Mouse (Mus musculus) limb, embryonic 10.5 days (tissue): ENCODE results near the gene Cxcr5. TPM values are rescaled to one million over a fixed set of nuclear protein-coding genes. Genes with fewer than 3 reads are reported as not detected.

Source experiments
- DNase-seq: peaks from one replicate; pipeline ENCODE4 v3.0.0-alpha.2; 2017; ENCODE audit warnings: low spot score
- H3K27ac ChIP-seq: fragments of 300-500 bp; sonication (generic); 2 replicates; pipeline ENCODE4 v1.5.1; 2016; ENCODE audit warnings: mild to moderate bottlenecking
- H3K27me3 ChIP-seq: fragments of 300-500 bp; sonication (generic); 2 replicates; pipeline ENCODE4 v1.6.1; 2016; ENCODE audit warnings: low read depth, mild to moderate bottlenecking; ENCODE audit not compliant: poor library complexity, severe bottlenecking
- H3K36me3 ChIP-seq: fragments of 300-500 bp; sonication (generic); 2 replicates; pipeline ENCODE4 v1.6.1; 2016; ENCODE audit warnings: mild to moderate bottlenecking, moderate library complexity
- H3K4me1 ChIP-seq: fragments of 300-500 bp; sonication (generic); 2 replicates; pipeline ENCODE4 v1.6.1; 2016
- H3K4me3 ChIP-seq: fragments of 300-500 bp; sonication (generic); 2 replicates; pipeline ENCODE4 v1.5.1; 2016; ENCODE audit warnings: mild to moderate bottlenecking, moderate library complexity
- H3K9me3 ChIP-seq: fragments of 300-500 bp; sonication (generic); replicated peaks from 2 replicates; pipeline ENCODE4 v1.6.1; 2016; ENCODE audit warnings: mild to moderate bottlenecking
- WGBS: fragments of 180-500 bp; shearing (Covaris S2); methylation state at CpG from one replicate; pipeline ENCODE4 v1.1.7; 2016; 5-methylcytosine and 5-hydroxymethylcytosine counted together
- polyA plus RNA-seq: library from polyadenylated mRNA; unstranded; fragments of >200 nt; fragmentation: Nextera tagmentation; extraction: Ambion mirVana; gene quantifications from 2 replicates; pipeline ENCODE4 v1.2.1, GENCODE M21; 2016

The Cxcr5 gene
- not detected in 2 replicates for polyA plus RNA-seq

GRCm38 (mm10) chr9:44561597-44561996, at the start of gene Cxcr5:
Cxcr5 (minus strand) TSS chr9:44561877.
- no peaks in the 10 kb centered on the region for H3K9me3 ChIP-seq
- no peaks in the 10 kb centered on the region for H3K27me3 ChIP-seq
- H3K27ac ChIP-seq: no peak within 1 kb of the TSS
- no peak within 1 kb of the TSS for H3K4me3 ChIP-seq
- H3K4me1 ChIP-seq: no peaks in the 10 kb centered on the region
- H3K36me3 ChIP-seq: no peaks in the 10 kb centered on the region
- DNase-seq: no peak
- WGBS: 74% methylated on average over 4 of the region's 4 CpGs

- Histone ChIP-seq H3K27ac (no peak overlapping the region), H3K36me3 (peaks cover 85% of the 10 kb centered on the region), H3K4me3 (no peak overlapping the region), H3K9me3 (no peaks in the 10 kb centered on the region), H3K4me1 (peaks cover 11% of the 10 kb centered on the region; the same call in 1 of the 2 replicates), H3K27me3 (no peaks in the 10 kb centered on the region)
- WGBS: 99% methylated on average over 25 of the region's 25 CpGs
- DNase-seq: no peak
Observed at GRCm38 (mm10) chr9:44610371-44610770, 48.7 kb upstream of the Cxcr5 start.

GRCm38 (mm10) chr9:44607306-44607705, 45.6 kb upstream of the Cxcr5 start:
- 84% methylated on average over 4 of the region's 4 CpGs for WGBS
- H3K36me3 ChIP-seq: peaks cover 54% of the 10 kb centered on the region
- H3K4me1 ChIP-seq: peaks cover 19% of the 10 kb centered on the region
- no peak overlapping the region for H3K27ac ChIP-seq
- H3K9me3 ChIP-seq: no peaks in the 10 kb centered on the region
- no peaks in the 10 kb centered on the region for H3K27me3 ChIP-seq
- H3K4me3 ChIP-seq: peak overlapping the region; percentile 18; the same call in 1 of the 2 replicates
- no peak for DNase-seq

- H3K9me3 ChIP-seq: no peaks in the 10 kb centered on the region
- peaks cover 19% of the 10 kb centered on the region for H3K4me1 ChIP-seq
- peaks cover 48% of the 10 kb centered on the region for H3K36me3 ChIP-seq
- H3K27ac ChIP-seq: no peak overlapping the region
- H3K27me3 ChIP-seq: no peaks in the 10 kb centered on the region
- H3K4me3 ChIP-seq: peak overlapping the region; percentile 93
- 88% methylated on average over 4 of the region's 4 CpGs for WGBS
- DNase-seq: no peak
Observed at GRCm38 (mm10) chr9:44606646-44607045, 45.0 kb upstream of the Cxcr5 start.

GRCm38 (mm10) chr9:44605616-44606165, 44.0 kb upstream of the Cxcr5 start:
- H3K9me3 ChIP-seq: no peaks in the 10 kb centered on the region
- 2% methylated on average over 13 of the region's 13 CpGs for WGBS
- H3K27me3 ChIP-seq: no peaks in the 10 kb centered on the region
- H3K36me3 ChIP-seq: peaks cover 38% of the 10 kb centered on the region
- peak overlapping the region; percentile 93 for H3K4me3 ChIP-seq
- DNase-seq: no peak
- peaks cover 19% of the 10 kb centered on the region for H3K4me1 ChIP-seq
- peak overlapping the region; percentile 100 for H3K27ac ChIP-seq

- no peaks in the 10 kb centered on the region for H3K27me3 ChIP-seq
- no peaks in the 10 kb centered on the region for H3K9me3 ChIP-seq
- peak within 1 kb of the TSS; percentile 100 for H3K27ac ChIP-seq
- DNase-seq: peak; percentile 88
- H3K36me3 ChIP-seq: peaks cover 31% of the 10 kb centered on the region
- WGBS: under 1% methylated on average over 69 of the region's 80 CpGs
- peak within 1 kb of the TSS; percentile 93 for H3K4me3 ChIP-seq
- H3K4me1 ChIP-seq: peaks cover 22% of the 10 kb centered on the region
Observed at GRCm38 (mm10) chr9:44604779-44605615, 43.3 kb upstream of the Cxcr5 start, which contains the start of gene Ddx6. Ddx6 (plus strand) TSS chr9:44604892.

- Histone ChIP-seq H3K27me3 (no peaks in the 10 kb centered on the region), H3K4me1 (peaks cover 28% of the 10 kb centered on the region), H3K27ac (peak overlapping the region; percentile 100), H3K4me3 (peak overlapping the region; percentile 93), H3K36me3 (peaks cover 25% of the 10 kb centered on the region), H3K9me3 (no peaks in the 10 kb centered on the region)
- peak; percentile 89 for DNase-seq
- 0% methylated on average over 64 of the region's 65 CpGs for WGBS
Observed at GRCm38 (mm10) chr9:44604290-44604778, 42.7 kb upstream of the Cxcr5 start.

- peaks cover 35% of the 10 kb centered on the region for H3K4me1 ChIP-seq
- peak overlapping the region; percentile 93 for H3K4me3 ChIP-seq
- WGBS: under 1% methylated on average over 38 of the region's 38 CpGs
Observed at GRCm38 (mm10) chr9:44603454-44604289, 42.0 kb upstream of the Cxcr5 start.

GRCm38 (mm10) chr9:44602766-44603165, 41.1 kb upstream of the Cxcr5 start:
- DNase-seq: no peak
- 84% methylated on average over 6 of the region's 6 CpGs for WGBS
- Histone ChIP-seq H3K4me1 (peaks cover 39% of the 10 kb centered on the region), H3K4me3 (peak overlapping the region; percentile 93), H3K9me3 (no peaks in the 10 kb centered on the region), H3K27me3 (peaks cover 3% of the 10 kb centered on the region; the same call in 1 of the 2 replicates), H3K27ac (peak overlapping the region; percentile 100), H3K36me3 (peaks cover 9% of the 10 kb centered on the region)

More at GRCm38 (mm10) chr9:44603454-44604289, 42.0 kb upstream of the Cxcr5 start:
- Histone ChIP-seq H3K36me3 (peaks cover 18% of the 10 kb centered on the region), H3K9me3 (no peaks in the 10 kb centered on the region), H3K27me3 (no peaks in the 10 kb centered on the region), H3K27ac (peak overlapping the region; percentile 100)
- peak; percentile 59 for DNase-seq

- WGBS: 84% methylated on average over 6 of the region's 6 CpGs
- no peaks in the 10 kb centered on the region for H3K36me3 ChIP-seq
- no peak for DNase-seq
- H3K27ac ChIP-seq: no peak overlapping the region
- H3K4me1 ChIP-seq: peaks cover 27% of the 10 kb centered on the region
- H3K9me3 ChIP-seq: no peaks in the 10 kb centered on the region
- peaks cover 5% of the 10 kb centered on the region; the same call in 1 of the 2 replicates for H3K27me3 ChIP-seq
- no peak overlapping the region for H3K4me3 ChIP-seq
Observed at GRCm38 (mm10) chr9:44600801-44601200, 39.1 kb upstream of the Cxcr5 start.

GRCm38 (mm10) chr9:44599616-44600015, 37.9 kb upstream of the Cxcr5 start:
- Histone ChIP-seq H3K27me3 (peaks cover 5% of the 10 kb centered on the region; the same call in 1 of the 2 replicates), H3K36me3 (no peaks in the 10 kb centered on the region), H3K4me1 (peaks cover 27% of the 10 kb centered on the region), H3K9me3 (no peaks in the 10 kb centered on the region), H3K4me3 (peak overlapping the region; percentile 30; the same call in 1 of the 2 replicates), H3K27ac (no peak overlapping the region)
- DNase-seq: no peak
- WGBS: 43% methylated on average over 5 of the region's 6 CpGs

GRCm38 (mm10) chr9:44598899-44599495, 37.3 kb upstream of the Cxcr5 start:
- H3K4me1 ChIP-seq: peaks cover 27% of the 10 kb centered on the region
- H3K36me3 ChIP-seq: no peaks in the 10 kb centered on the region
- peaks cover 5% of the 10 kb centered on the region; the same call in 1 of the 2 replicates for H3K27me3 ChIP-seq
- peak; percentile 62 for DNase-seq
- H3K4me3 ChIP-seq: peak overlapping the region; percentile 30
- WGBS: 7% methylated on average over 18 of the region's 18 CpGs
- H3K27ac ChIP-seq: peak overlapping the region; percentile 33; the same call in 1 of the 2 replicates
- H3K9me3 ChIP-seq: no peaks in the 10 kb centered on the region
